Mouse (Mus musculus) T-helper 2 cell (primary cell): ENCODE measurements around the gene Acsl5.

Experiments used
- in situ Hi-C: fragments of 300-600 bp; cut with MboI, MseI; formaldehyde crosslinking; loops from one replicate; pipeline ENCODE4 v1.15.1; 2025; ENCODE audit warnings: high pct_unique_total_duplicates

The Acsl5 gene

DNA sequence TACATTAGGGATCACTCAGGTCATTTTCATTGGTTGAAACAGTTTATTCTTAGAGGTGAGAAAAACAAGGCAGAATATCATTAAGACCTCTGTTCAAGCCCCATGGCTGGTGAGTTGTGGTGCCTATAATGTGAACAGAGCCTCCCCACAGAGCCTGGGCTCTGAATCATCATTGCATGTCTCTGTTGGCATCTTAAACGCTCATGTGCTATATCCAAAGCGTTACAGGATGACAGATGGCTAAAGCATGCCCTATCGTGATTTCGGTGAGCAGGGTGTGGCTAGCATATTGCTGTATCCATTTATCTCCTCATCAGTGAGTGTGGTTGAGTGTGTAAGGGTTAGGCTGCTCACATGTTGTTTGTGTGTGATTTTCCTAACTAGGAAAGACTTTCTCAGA lies 75.8 kb downstream of the Acsl5 start:
- in situ Hi-C loops = no loop called here

GRCm38 (mm10) chr19:55331776-55332175 lies 80.0 kb downstream of the Acsl5 start:
- in situ Hi-C loops = loop anchor here (10.0 kb wide), 1 partner anchor 563 kb away; no protein-coding TSS in a partner anchor

- in situ Hi-C loops = loop anchor here (10.0 kb wide), 1 partner anchor 562 kb away; no protein-coding TSS in a partner anchor
Observed at GRCm38 (mm10) chr19:55332641-55333268, 81.0 kb downstream of the Acsl5 start.

DNA sequence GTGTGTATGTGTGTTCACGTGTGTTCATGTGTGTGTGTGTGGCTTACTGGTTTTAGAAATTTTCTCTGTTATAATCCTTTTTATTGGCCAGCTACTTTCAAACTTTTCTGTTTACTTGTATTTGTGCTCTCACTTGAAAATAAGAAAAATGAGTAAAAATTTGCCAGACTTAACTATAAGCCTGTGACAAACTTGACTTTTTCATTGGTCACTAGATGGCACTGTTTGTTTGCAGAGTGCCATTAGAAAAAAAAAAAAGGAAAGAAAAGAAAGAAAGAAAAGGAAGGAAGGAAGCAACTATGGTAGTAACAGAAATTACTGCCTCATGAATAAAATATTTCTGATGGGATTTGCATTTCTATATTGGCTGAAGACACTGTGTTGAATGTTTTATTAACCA lies 84.1 kb downstream of the Acsl5 start:
- in situ Hi-C loops = loop anchor here (10.0 kb wide), 1 partner anchor 559 kb away; no protein-coding TSS in a partner anchor

DNA sequence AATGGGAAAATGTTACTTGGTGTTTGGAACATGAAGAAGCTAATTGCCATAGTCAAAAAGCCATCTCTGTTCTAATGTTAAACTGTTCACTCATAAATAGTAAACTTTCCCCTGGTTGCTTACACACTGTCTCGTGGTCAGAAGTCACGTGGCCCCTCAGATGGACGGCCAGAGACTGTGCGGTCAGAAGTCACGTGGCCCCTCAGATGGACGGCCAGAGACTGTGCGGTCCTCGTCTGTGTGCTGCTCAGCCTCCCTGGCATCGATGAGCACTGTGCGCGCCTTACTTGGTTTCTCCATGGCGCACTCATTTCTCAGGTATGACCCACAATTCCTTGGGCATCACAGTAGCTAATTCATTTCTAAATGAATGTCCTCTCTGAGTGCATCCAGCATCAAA lies 84.7 kb downstream of the Acsl5 start:
- in situ Hi-C loops = loop anchor here (10.0 kb wide), 1 partner anchor 558 kb away; no protein-coding TSS in a partner anchor

GRCm38 (mm10) chr19:55337066-55337465 lies 85.3 kb downstream of the Acsl5 start:
- in situ Hi-C loops = loop anchor here (10.0 kb wide), 1 partner anchor 558 kb away; no protein-coding TSS in a partner anchor

- in situ Hi-C loops = loop anchor here (10.0 kb wide), 1 partner anchor 557 kb away; no protein-coding TSS in a partner anchor
Observed at GRCm38 (mm10) chr19:55337664-55338063, 85.9 kb downstream of the Acsl5 start.

- in situ Hi-C loops = no loop called here
Observed at GRCm38 (mm10) chr19:55340521-55340920, 88.8 kb downstream of the Acsl5 start.

DNA sequence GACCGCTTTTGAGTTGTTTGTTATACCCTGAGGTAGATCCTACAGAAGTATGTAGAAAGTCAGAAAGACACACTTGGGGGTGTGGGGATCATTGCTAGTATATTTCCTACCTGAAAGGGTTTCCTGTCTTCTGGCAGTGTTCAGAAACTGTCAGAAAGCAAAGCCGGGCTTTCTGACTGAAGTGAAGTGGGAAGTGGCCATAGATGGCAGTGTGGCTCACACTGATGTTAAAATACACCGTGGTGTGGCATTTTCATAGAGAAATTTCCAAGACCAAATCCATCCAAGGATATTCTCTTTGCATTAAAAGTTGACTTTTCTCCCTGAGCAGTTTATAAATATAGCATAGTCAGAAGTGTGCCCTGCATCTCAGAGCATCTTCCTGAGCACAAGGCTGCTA lies 89.6 kb downstream of the Acsl5 start:
- in situ Hi-C loops = no loop called here

DNA sequence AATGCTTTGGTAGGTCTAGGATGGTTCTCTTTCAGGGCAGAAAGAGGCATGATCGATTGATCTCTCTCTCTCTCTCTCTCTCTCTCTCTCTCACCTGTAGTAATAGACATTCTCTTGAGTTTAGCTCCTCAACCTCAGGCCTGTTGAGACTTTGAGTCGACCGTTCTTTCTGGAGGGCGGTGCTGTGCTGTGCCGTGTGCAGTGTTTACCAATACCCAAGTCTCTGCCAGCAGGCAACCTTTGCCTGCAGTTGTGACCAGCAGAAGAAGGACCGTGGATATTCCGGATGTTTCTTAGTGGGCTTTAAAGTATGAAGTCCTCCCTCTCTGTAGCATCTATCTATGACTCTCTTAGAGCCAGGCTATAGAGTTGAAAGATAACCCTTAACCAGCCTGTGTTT lies 90.7 kb downstream of the Acsl5 start:
- in situ Hi-C loops = no loop called here

DNA sequence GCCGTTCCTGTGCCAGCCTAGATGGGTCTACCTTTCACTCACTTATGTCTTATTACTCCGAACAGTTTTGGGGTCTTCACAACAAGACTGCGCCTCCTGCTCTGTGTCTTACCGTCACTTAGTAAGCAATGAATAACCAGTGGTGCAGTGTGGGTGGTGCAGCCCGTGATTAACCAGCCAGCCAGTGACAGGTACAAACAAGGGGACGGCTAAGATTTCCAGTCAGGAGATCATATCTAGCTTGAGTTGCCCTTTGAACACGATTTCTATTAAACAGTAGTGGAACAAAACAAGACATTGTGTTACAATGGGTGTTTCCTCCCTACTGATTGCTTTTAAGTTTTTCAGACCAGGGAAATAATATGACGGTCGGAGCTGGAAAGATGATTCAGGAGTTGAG lies 91.5 kb downstream of the Acsl5 start:
- in situ Hi-C loops = no loop called here
